Mouse (Mus musculus) lung, embryonic 14.5 days (tissue): ENCODE measurements around the gene Slc6a12. TPM values are rescaled to one million over a fixed set of nuclear protein-coding genes. Genes with fewer than 3 reads are reported as not detected.

Source experiments
- ATAC-seq: fragments of 200-750 bp; cut with Nextera tagmentation; 2 replicates; pipeline ENCODE4 v1.8.0; 2017; ENCODE audit warnings: mild to moderate bottlenecking, moderate TSS enrichment, moderate library complexity; ENCODE audit not compliant: insufficient read depth
- DNase-seq: peaks from one replicate; pipeline ENCODE4 v3.0.0-alpha.2; 2015
- H3K27ac ChIP-seq: fragments of 300-500 bp; sonication (generic); 2 replicates; pipeline ENCODE4 v1.5.1; 2014; ENCODE audit warnings: low read depth, mild to moderate bottlenecking, moderate library complexity
- H3K27me3 ChIP-seq: fragments of 300-500 bp; sonication (generic); 2 replicates; pipeline ENCODE4 v1.6.1; 2014; ENCODE audit warnings: low read length, control low read depth; ENCODE audit not compliant: insufficient read depth
- H3K36me3 ChIP-seq: fragments of 300-500 bp; sonication (generic); 2 replicates; pipeline ENCODE4 v1.6.1; 2014; ENCODE audit warnings: control low read depth; ENCODE audit not compliant: insufficient read depth
- H3K4me1 ChIP-seq: fragments of 300-500 bp; sonication (generic); 2 replicates; pipeline ENCODE4 v1.6.1; 2014; ENCODE audit warnings: antibody characterized with exemption, control low read depth; ENCODE audit not compliant: insufficient read depth
- H3K4me2 ChIP-seq: fragments of 300-500 bp; sonication (generic); 2 replicates; pipeline ENCODE4 v1.6.1; 2014; ENCODE audit warnings: mild to moderate bottlenecking
- H3K4me3 ChIP-seq: fragments of 300-500 bp; sonication (generic); 2 replicates; pipeline ENCODE4 v1.5.1; 2014; ENCODE audit warnings: low read depth, low read length
- H3K9ac ChIP-seq: fragments of 300-500 bp; sonication (generic); 2 replicates; pipeline ENCODE4 v1.6.1; 2014
- H3K9me3 ChIP-seq: fragments of 300-500 bp; sonication (generic); 2 replicates; pipeline ENCODE4 v1.6.1; 2016; ENCODE audit warnings: low read depth, low read length, control low read depth
- CTCF ChIP-seq: IDR thresholded peaks from 2 replicates; pipeline ENCODE4 v1.5.1; 2016; ENCODE audit warnings: antibody characterized with exemption, low read depth
- WGBS: fragments of 180-500 bp; shearing (Covaris S2); extraction: QIAGEN DNeasy Blood & Tissue Kit; methylation state at CpG from one replicate; pipeline ENCODE4 v1.1.7; 2014; 5-methylcytosine and 5-hydroxymethylcytosine counted together
- polyA plus RNA-seq: library from polyadenylated mRNA; unstranded; fragments of >200 nt; fragmentation: Nextera tagmentation; extraction: Ambion mirVana; gene quantifications from 2 replicates; pipeline ENCODE4 v1.2.1, GENCODE M21; 2014

Gene Slc6a12
- polyA plus RNA-seq, 1 experiment from 2014 or later: not detected

GRCm38 (mm10) chr6:121343771-121344123, 871 bp downstream of the Slc6a12 start:
- Histone ChIP-seq H3K4me2 (no peak overlapping the region), H3K9ac (no peak overlapping the region), H3K4me3 (no peak overlapping the region), H3K4me1 (peaks cover 3% of the 10 kb centered on the region; the same call in 1 of the 2 replicates), H3K36me3 (no peaks in the 10 kb centered on the region), H3K9me3 (no peaks in the 10 kb centered on the region), H3K27ac (no peak overlapping the region), H3K27me3 (no peaks in the 10 kb centered on the region)
- no peak for TF ChIP-seq CTCF
- ATAC-seq (no peak; the same call in 1 of the 2 replicates), DNase-seq (no peak)
- 45% methylated on average over 6 of the region's 6 CpGs for WGBS

GRCm38 (mm10) chr6:121344329-121344728, 1.5 kb downstream of the Slc6a12 start:
- no peak overlapping the region for H3K27ac ChIP-seq
- DNase-seq (no peak), ATAC-seq (no peak)
- no peaks in the 10 kb centered on the region for H3K27me3 ChIP-seq
- TF ChIP-seq CTCF: no peak
- no peak overlapping the region for H3K4me2 ChIP-seq
- no peaks in the 10 kb centered on the region for H3K9me3 ChIP-seq
- no peaks in the 10 kb centered on the region for H3K36me3 ChIP-seq
- H3K4me3 ChIP-seq: no peak overlapping the region
- 19% methylated on average over 5 of the region's 5 CpGs for WGBS
- no peak overlapping the region for H3K9ac ChIP-seq
- peaks cover 3% of the 10 kb centered on the region; the same call in 1 of the 2 replicates for H3K4me1 ChIP-seq

GRCm38 (mm10) chr6:121346428-121346827, 3.6 kb downstream of the Slc6a12 start:
- H3K4me2 ChIP-seq: no peak overlapping the region
- DNase-seq: no peak
- H3K9me3 ChIP-seq: no peaks in the 10 kb centered on the region
- no peak overlapping the region for H3K4me3 ChIP-seq
- TF ChIP-seq CTCF: no peak
- no peaks in the 10 kb centered on the region for H3K36me3 ChIP-seq
- WGBS: 32% methylated on average over 8 of the region's 8 CpGs
- no peak for ATAC-seq
- no peak overlapping the region for H3K9ac ChIP-seq
- no peak overlapping the region for H3K27ac ChIP-seq
- H3K27me3 ChIP-seq: no peaks in the 10 kb centered on the region
- H3K4me1 ChIP-seq: peaks cover 3% of the 10 kb centered on the region; the same call in 1 of the 2 replicates

- Histone ChIP-seq H3K4me2 (no peak overlapping the region), H3K9me3 (no peaks in the 10 kb centered on the region), H3K27ac (no peak overlapping the region), H3K36me3 (no peaks in the 10 kb centered on the region), H3K4me3 (no peak overlapping the region), H3K9ac (no peak overlapping the region), H3K4me1 (no peaks in the 10 kb centered on the region), H3K27me3 (no peaks in the 10 kb centered on the region)
- ATAC-seq (no peak), DNase-seq (no peak)
- TF ChIP-seq CTCF: no peak
- WGBS: 25% methylated on average over 2 of the region's 2 CpGs
Observed at GRCm38 (mm10) chr6:121352276-121352675, 9.4 kb downstream of the Slc6a12 start.

- WGBS: 90% methylated on average over 1 of the region's 1 CpGs
- H3K27me3 ChIP-seq: no peaks in the 10 kb centered on the region
- H3K9ac ChIP-seq: no peak overlapping the region
- no peak overlapping the region for H3K4me3 ChIP-seq
- no peaks in the 10 kb centered on the region for H3K36me3 ChIP-seq
- no peaks in the 10 kb centered on the region for H3K4me1 ChIP-seq
- H3K9me3 ChIP-seq: no peaks in the 10 kb centered on the region
- no peak overlapping the region for H3K4me2 ChIP-seq
- DNase-seq: no peak
- no peak for TF ChIP-seq CTCF
- H3K27ac ChIP-seq: no peak overlapping the region
- ATAC-seq: no peak
Observed at GRCm38 (mm10) chr6:121356041-121356440, 13.2 kb downstream of the Slc6a12 start.

- DNase-seq (no peak), ATAC-seq (no peak)
- 87% methylated on average over 6 of the region's 6 CpGs for WGBS
- Histone ChIP-seq H3K4me2 (no peak overlapping the region), H3K9me3 (no peaks in the 10 kb centered on the region), H3K27me3 (no peaks in the 10 kb centered on the region), H3K27ac (no peak overlapping the region), H3K4me3 (no peak overlapping the region), H3K9ac (no peak overlapping the region), H3K4me1 (no peaks in the 10 kb centered on the region), H3K36me3 (no peaks in the 10 kb centered on the region)
- no peak for TF ChIP-seq CTCF
Observed at GRCm38 (mm10) chr6:121357232-121357631, 14.4 kb downstream of the Slc6a12 start.

GRCm38 (mm10) chr6:121363061-121363460, 20.2 kb downstream of the Slc6a12 start:
- 74% methylated on average over 6 of the region's 6 CpGs for WGBS

GRCm38 (mm10) chr6:121363956-121364355, 21.1 kb downstream of the Slc6a12 start:
- ATAC-seq (no peak), DNase-seq (no peak)
- no peaks in the 10 kb centered on the region for H3K27me3 ChIP-seq
- H3K4me3 ChIP-seq: no peak overlapping the region
- H3K9me3 ChIP-seq: no peaks in the 10 kb centered on the region
- no peaks in the 10 kb centered on the region for H3K36me3 ChIP-seq
- TF ChIP-seq CTCF: no peak
- no peak overlapping the region for H3K9ac ChIP-seq
- no peaks in the 10 kb centered on the region for H3K4me1 ChIP-seq
- no peak overlapping the region for H3K4me2 ChIP-seq
- no peak overlapping the region for H3K27ac ChIP-seq
- 72% methylated on average over 4 of the region's 4 CpGs for WGBS

More at GRCm38 (mm10) chr6:121363061-121363460, 20.2 kb downstream of the Slc6a12 start:
- H3K9me3 ChIP-seq: no peaks in the 10 kb centered on the region
- H3K4me3 ChIP-seq: no peak overlapping the region
- no peaks in the 10 kb centered on the region for H3K36me3 ChIP-seq
- no peaks in the 10 kb centered on the region for H3K27me3 ChIP-seq
- ATAC-seq (no peak), DNase-seq (no peak)
- H3K4me2 ChIP-seq: no peak overlapping the region
- H3K9ac ChIP-seq: no peak overlapping the region
- H3K4me1 ChIP-seq: no peaks in the 10 kb centered on the region
- H3K27ac ChIP-seq: no peak overlapping the region
- no peak for TF ChIP-seq CTCF
